Mouse (Mus musculus) megakaryocyte-erythroid progenitor cell, adult 5-6 weeks (primary cell): ENCODE data around the gene Cfdp1. TPM values are rescaled to one million over a fixed set of nuclear protein-coding genes. Genes with fewer than 3 reads are reported as not detected.

Source experiments
- ATAC-seq: replicated peaks from 2 replicates; pipeline ENCODE4 v1.8.0; 2016; ENCODE audit warnings: mild to moderate bottlenecking, inconsistent platforms; ENCODE audit not compliant: severe bottlenecking, poor library complexity, low FRiP score, low TSS enrichment
- total RNA-seq, 2 experiments: library from RNA; stranded (forward) in 1 of 2; stranded (reverse) in 1 of 2; fragments of 200-1000, 215-1000 nt in 1 of 2; fragments of >200 nt in 1 of 2; fragmentation: Nextera tagmentation in 1 of 2; gene quantifications; 2 replicates each; pipeline ENCODE4 v1.2.3; 2014 to 2017

The Cfdp1 gene
- total RNA-seq, 2 experiments from 2014 or later = 214 to 339 TPM

DNA sequence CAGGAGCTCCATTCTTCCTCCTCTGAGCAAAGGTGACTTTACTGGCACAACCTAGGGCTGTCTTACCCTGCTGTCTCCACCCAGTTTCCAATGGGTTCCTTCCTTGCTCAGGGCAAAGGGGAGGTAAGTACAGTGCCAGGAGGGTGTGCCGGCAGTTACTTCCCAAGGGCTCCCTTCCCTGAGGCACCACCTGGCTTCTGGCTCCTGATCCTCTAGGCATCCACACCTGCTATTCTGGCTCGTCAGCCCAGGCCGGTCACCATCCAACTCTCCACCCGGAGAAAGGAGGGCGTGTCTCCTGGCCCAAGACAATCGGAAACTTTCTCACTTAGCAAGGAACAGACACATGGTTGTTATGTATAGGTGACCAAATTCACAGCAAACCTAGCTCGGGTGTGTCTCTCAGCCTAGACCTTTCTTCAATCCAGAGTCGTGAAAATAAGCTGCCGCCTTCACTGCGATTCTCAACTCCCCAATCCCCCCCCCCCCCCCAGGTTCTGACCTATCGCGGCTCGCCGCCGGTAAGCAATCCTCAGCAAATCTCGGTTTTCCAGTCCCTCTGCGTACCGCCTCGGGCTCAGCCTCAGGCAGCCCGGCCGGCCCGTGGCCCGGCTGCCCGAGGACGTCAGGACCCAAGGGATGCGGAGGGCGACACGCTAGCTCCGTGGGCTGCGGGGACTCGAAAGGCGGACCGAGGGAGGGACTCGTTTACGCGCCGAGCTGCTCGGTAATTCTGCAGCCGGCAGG lies 122.7 kb downstream of the Cfdp1 start:
- ATAC-seq = no peak

DNA sequence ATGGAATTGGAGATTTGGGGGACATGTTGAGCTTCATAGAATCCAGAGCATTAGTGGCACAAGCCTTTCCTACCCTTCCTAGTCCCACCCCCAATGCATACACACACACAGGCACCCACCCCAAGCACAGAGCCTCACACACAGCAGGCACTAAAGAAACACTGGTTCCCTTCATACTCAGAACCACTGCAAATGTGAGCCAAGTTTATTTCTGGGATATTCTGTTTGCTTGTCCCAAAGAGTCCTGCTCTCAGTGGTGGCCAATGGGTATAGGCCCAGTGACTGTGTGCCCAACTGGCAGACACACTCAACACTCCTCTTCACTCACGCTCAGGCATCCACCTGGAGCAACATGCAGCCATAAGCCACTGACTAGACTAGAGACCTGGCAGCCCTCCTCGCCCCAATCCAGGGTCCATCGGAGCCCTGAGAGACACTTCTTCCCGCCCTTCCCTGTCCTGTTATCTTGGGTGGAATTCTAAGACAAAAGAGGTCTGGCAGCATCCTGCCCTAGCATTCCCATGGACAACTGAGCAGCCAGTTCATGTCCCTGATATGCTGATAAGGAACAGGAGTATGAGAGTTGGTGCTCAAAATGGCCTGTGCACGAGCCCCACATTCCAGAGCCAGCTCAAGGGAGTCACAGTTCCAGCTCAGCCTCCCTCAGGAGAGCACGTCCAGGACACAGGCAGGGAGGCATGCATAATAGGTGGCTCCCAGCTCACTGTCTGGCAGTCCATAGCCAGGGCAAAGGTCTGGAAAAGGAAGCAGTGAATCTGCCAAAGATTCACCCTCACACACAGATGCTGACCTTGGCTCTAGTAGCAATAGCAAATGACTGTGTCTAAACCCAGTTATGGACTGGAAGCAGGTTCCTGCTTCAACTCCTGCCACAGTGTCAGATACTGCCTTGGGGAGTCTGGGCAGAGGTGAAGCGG lies 124.6 kb downstream of the Cfdp1 start:
- no peak for ATAC-seq

DNA sequence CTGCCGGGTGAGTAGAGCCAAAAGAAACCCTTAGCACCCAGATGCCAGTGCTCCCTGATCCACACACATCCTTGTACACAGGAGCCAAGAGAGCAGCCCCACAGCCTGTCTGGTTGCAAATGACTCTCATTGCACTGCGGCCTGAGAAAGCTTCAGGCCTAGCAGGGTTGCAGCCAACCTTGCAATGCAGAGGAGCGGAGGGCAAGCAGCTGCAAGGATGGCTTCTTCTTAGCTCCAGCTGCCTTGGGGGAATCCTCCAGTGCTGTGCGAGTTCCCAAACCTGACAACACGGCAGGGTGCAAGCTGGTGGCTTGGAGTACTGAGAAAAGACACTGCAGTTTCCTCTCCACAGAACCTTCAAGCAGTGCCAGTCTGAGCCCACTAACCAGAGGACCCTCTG lies 125.6 kb downstream of the Cfdp1 start:
- ATAC-seq = no peak

DNA sequence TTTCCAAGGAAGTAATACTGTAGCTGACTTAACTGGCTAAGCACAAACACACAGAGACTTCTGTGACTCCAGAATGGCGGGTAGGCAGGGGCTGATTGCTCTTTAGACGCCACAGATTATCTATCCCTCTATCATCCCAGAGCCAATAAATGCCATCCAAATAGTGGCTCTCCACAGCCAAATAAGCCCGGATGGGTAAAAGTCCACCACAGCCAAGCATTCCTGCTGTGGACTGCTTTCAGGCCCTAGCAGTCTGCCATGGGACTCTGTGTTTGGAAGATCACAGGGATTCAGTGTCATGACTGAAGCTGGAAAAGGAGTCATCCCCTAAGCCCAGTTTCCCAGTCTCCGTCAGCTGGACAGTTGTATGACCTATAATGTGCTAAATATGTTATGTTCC lies 126.5 kb downstream of the Cfdp1 start:
- ATAC-seq = no peak

DNA sequence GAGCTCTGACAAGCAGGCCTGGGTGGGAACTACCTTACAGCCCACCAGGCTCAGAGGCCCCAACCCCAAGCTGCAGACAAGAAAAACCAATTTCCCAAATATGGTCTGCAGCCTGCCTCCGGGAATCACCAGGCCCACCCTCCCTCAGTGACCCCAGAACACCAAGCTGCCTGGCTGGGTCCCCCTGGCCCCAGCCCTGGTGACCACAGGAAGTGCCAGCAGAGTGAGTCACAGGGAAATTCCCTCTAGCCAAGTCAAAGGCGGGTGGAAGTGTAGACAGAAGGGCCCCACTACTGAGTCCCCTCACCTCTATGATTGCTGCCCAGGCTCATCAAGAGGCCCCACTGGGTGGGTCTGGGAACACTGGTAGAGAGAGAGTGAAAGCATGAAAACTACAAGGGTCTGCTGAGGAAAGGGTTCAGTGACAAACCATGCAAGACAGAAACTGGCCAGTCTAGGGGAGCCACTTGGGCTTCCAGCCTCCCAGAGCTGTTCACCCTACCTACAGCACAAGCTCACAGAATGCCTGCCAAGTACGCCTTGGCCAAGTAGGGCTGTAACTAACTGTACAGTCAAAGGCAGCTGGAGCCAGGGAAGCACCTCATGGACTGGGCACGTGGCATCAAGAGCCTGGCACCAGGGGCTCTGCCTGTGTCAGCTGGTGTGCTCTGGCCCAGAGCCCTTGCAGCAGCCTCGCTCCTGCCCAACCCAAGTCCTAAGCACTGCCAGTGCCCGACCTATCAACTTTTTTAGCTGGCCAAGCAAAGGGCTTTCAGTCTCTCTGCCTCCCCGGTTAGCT lies 127.8 kb downstream of the Cfdp1 start:
- no peak for ATAC-seq

DNA sequence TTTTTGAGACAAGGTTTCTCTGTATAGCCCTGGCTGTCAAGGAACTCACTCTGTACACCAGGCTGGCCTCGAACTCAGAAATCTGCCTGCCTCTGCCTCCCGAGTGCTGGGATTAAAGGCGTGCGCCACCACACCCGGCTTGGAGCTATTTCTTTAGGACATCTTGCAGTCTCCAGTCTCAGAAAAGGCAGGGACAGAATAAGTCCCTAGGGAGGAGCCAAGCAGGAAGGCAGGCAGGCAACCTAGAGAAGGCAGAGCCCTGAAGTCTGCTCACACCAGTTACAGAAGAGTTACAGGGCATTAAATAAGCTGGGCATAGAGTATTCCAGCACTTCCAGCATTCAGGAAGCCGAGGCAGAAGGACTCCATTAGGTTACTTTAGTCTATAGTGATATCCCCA lies 128.8 kb downstream of the Cfdp1 start:
- ATAC-seq = no peak

DNA sequence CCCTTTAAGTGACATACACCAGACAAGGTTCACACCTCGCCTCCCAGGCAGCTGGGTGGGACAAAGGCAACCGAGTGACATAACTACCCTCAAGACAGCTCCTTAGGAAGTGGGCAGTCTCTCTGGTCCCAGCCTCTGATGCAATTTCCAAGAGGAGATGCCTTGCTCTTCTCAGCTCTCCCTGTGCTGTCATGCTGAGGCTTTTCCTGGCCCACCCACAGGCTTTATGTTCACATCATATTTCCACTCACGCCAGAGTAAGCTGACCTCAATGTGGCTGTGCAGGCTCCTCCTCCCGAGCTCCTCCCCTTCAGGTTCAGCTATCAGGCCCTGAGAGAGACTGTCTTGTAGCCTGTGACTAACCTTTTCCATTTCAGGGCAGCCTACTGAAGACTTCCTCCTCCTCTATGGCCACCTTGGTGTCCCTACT lies 134.0 kb downstream of the Cfdp1 start:
- no peak for ATAC-seq

DNA sequence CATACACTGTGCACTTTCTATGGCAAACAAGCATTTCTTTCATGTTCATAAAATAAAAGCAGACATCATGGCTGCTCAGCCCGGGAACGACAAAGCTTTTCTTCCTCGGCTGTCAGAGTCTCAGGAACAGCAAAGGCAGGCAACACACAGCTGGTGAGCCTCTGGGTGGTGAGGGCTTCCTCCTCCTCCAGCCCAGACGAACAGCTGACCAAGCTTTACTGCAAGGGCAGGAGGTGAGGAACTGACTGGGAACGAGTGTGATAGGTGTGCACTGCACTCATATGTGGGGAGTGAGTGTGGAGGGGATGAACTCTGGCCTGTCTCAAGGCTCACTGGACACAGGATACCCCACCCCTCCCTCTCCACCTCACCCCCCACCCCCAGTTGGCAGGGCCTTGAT lies 135.2 kb downstream of the Cfdp1 start:
- ATAC-seq = no peak

Other genes starting within 250 kb of the Cfdp1 start
- gene Ldhd, start 223.9 kb downstream of the Cfdp1 start, total RNA-seq (2014; fragmentation: Nextera tagmentation) = 0.15 and 1.1 TPM in 2 replicates
- 0.09 and 0.15 TPM in 2 replicates for gene Ldhd, start 223.9 kb downstream of the Cfdp1 start, total RNA-seq (2017)
- 13.5 and 13.9 TPM in 2 replicates for gene Zfp1, start 210.9 kb downstream of the Cfdp1 start, total RNA-seq (2014; fragmentation: Nextera tagmentation)
- 3.6 and 11.5 TPM in 2 replicates for gene Zfp1, start 210.9 kb downstream of the Cfdp1 start, total RNA-seq (2017)
- gene Ctrb1, start 163.3 kb downstream of the Cfdp1 start, total RNA-seq (2014; fragmentation: Nextera tagmentation) = not detected in 2 replicates
- not detected in 2 replicates for gene Ctrb1, start 163.3 kb downstream of the Cfdp1 start, total RNA-seq (2017)
- gene Bcar1, start 110.5 kb downstream of the Cfdp1 start, total RNA-seq (2014; fragmentation: Nextera tagmentation) = 0.17 TPM in 1 of 2 replicates, not detected in the other
- not detected in 2 replicates for gene Bcar1, start 110.5 kb downstream of the Cfdp1 start, total RNA-seq (2017)
- gene Tmem170, start 22.5 kb upstream of the Cfdp1 start, total RNA-seq (2014; fragmentation: Nextera tagmentation) = 4.4 and 5.0 TPM in 2 replicates
- 3.7 and 4.3 TPM in 2 replicates for gene Tmem170, start 22.5 kb upstream of the Cfdp1 start, total RNA-seq (2017)
- not detected in 2 replicates for gene Chst5, start 56.2 kb upstream of the Cfdp1 start, total RNA-seq (2014; fragmentation: Nextera tagmentation)
- gene Chst5, start 56.2 kb upstream of the Cfdp1 start, total RNA-seq (2017) = not detected in 2 replicates
- gene Tmem231, start 79.6 kb upstream of the Cfdp1 start, total RNA-seq (2014; fragmentation: Nextera tagmentation) = 2.5 and 3.9 TPM in 2 replicates
- 1.6 and 2.1 TPM in 2 replicates for gene Tmem231, start 79.6 kb upstream of the Cfdp1 start, total RNA-seq (2017)
- gene Gabarapl2, start 86.4 kb upstream of the Cfdp1 start, total RNA-seq (2014; fragmentation: Nextera tagmentation) = 42.6 and 55.5 TPM in 2 replicates
- gene Gabarapl2, start 86.4 kb upstream of the Cfdp1 start, total RNA-seq (2017) = 29.1 and 32.9 TPM in 2 replicates
- 14.0 and 23.7 TPM in 2 replicates for gene Adat1, start 138.0 kb upstream of the Cfdp1 start, total RNA-seq (2014; fragmentation: Nextera tagmentation)
- gene Adat1, start 138.0 kb upstream of the Cfdp1 start, total RNA-seq (2017) = 6.7 and 7.2 TPM in 2 replicates
- gene Kars, start 157.0 kb upstream of the Cfdp1 start, total RNA-seq (2014; fragmentation: Nextera tagmentation) = 164 and 171 TPM in 2 replicates
- gene Kars, start 157.0 kb upstream of the Cfdp1 start, total RNA-seq (2017) = 220 and 274 TPM in 2 replicates
- 11.3 and 12.0 TPM in 2 replicates for gene Terf2ip, start 157.1 kb upstream of the Cfdp1 start, total RNA-seq (2014; fragmentation: Nextera tagmentation)
- gene Terf2ip, start 157.1 kb upstream of the Cfdp1 start, total RNA-seq (2017) = 14.5 and 16.8 TPM in 2 replicates
- gene Gm6793, start 160.7 kb upstream of the Cfdp1 start, total RNA-seq (2014; fragmentation: Nextera tagmentation) = not detected in 2 replicates
- not detected in 2 replicates for gene Gm6793, start 160.7 kb upstream of the Cfdp1 start, total RNA-seq (2017)